Mouse (Mus musculus) kidney, postnatal 4 days (tissue): Measurements from ENCODE around the gene Fam69a.
"Not testable (repeated sequence)": the region's sequence is repeated elsewhere in the genome, so short reads cannot be mapped to it uniquely, and the experiment has no call there.

Source experiments
- DNase-seq, 2 experiments: peaks; one replicate each; pipeline ENCODE4 v3.0.0; 2021; ENCODE audit warnings: mixed read lengths in 2 of 2

Fam69a gene

GRCm38 (mm10) chr5:107943526-107943925 lies 43.4 kb downstream of the Fam69a start:
- no peak for DNase-seq

DNA sequence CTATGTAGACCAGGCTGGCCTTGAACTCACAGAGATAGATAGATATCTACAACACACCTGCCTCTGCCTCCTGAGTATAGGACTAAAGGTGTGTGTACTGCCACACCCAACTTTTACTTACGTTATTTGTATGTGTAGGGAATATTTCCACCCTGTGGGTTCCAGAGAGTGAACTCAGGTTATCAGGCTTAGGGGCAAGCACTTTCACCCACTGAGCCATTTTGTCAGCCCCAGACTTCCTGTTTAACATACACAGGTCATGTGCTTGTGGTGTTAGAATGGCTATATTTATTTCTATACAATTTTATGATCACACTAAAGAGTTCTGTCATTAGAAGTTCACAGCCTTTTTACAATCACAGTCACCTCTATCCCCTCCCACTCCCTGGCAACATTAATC lies 43.9 kb downstream of the Fam69a start:
- DNase-seq = no peak

- peak in 1 of 2 experiments; percentile 46 for DNase-seq
These were observed 45.7 kb downstream of the Fam69a start for GRCm38 (mm10) chr5:107941222-107941621.

GRCm38 (mm10) chr5:107939701-107940100 lies 47.2 kb downstream of the Fam69a start:
- DNase-seq = no peak

DNA sequence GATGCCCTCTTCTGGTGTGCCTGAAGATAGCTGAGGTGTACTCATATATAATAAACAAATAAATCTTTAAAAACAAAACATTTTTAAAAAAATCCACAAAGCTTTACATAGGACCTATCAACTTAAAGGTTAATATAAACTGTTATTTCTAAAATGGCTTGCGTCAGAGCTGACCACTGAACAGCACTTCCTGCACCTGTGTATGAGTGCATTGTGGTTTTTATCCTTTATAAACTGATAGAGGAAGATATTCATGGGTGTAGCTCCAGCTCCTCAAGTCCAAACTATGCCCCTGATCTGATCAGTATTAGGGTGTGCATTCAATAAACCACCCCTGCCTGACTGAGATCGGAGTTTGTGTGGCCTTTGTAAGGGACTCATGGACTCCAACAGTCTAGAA lies 48.0 kb downstream of the Fam69a start:
- DNase-seq = no peak

- not testable (repeated sequence) for DNase-seq
These were observed 48.4 kb downstream of the Fam69a start for GRCm38 (mm10) chr5:107938483-107938882.

- no peak for DNase-seq
These were observed 50.1 kb downstream of the Fam69a start for GRCm38 (mm10) chr5:107936625-107937389.

- DNase-seq = no peak
These were observed 51.9 kb downstream of the Fam69a start for GRCm38 (mm10) chr5:107934770-107935543.

- DNase-seq = no peak
These were observed 53.5 kb downstream of the Fam69a start for GRCm38 (mm10) chr5:107933202-107933974.

GRCm38 (mm10) chr5:107932556-107932955 lies 54.3 kb downstream of the Fam69a start:
- DNase-seq = no peak

DNA sequence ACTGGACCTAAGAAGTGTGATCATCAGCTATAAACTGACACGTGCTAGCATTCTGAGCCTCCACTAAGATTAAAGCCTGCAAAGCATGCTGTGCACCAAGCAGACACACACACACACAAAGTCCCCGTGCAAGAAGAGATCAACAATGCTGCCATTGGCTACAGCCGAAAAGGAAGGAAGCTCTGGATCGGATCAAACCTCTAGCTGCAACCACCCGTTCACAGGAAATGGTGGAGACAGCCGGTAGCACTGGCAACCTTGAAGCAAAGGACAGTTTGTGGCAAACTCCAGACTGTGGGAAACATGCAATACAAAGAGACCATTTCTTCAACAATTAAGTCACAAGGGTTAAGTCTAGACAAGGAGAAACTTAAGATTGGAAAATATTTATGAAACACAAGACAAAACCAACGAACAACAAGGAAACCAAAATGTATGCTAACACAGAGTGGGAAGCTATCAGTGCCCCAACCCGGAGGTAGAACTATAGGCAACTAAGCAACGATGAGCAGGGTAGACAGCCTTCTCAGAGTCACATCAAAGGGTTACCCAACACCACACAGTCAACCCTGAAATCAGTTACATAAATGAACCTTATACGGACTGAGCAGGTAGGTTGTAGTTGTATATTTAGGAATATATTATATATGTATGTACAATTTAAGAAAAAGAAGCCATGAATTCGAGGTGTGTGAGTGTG lies 60.2 kb downstream of the Fam69a start:
- no peak for DNase-seq

DNA sequence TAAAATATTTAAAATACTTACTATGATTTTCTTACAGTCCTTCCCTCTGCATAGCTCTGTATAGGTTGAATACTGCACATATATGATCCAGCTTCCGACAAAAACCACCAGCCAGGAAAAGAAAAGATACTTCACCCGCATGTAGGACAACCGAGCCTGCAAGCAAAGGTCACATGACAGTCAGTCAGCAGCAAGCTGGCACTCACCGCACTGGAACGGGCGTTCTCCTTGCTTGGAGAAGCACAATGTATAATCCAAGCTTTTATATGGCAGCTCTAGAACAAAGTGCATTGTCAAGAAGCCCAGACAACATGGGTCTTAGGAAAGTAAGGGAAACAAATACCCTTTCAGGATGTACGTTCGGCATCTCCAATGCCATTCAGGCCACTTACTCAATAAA lies 62.3 kb downstream of the Fam69a start:
- DNase-seq = no peak

- no peak for DNase-seq
These were observed 64.0 kb downstream of the Fam69a start for GRCm38 (mm10) chr5:107922836-107923235.

DNA sequence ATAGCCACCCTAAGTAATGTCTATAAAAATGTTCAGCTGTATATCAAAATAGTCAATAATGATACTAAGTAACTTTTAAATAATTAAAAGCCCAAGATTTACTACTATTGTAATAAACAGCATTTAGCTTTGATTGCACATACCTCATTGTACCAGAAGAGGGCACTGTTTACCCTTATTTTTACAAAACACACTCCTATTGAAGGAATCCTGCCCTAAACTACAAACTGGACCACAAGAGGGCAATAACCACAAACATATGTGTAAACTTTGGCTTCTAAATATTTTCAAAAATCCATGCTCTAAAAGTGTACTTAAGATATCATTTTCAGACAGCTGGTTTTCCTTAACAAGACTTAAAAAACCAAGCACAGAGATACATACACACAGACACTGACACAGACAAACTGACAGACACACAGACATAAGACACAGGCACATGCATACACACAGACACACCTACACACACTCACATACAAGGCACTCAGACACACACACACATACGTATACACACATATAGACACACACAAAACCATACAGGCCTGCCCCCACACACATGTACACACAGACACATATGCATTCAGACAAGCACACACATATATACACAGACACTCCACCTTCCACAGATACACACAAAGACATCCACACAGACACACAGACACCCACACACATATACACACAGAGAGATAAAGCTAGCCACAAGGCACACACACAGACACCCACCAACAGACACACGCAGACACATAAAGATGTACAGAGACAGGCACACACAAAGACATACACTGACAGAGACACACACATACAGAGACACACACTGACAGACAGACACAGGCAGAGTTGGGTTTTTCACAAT lies 65.3 kb downstream of the Fam69a start:
- DNase-seq = no peak

DNA sequence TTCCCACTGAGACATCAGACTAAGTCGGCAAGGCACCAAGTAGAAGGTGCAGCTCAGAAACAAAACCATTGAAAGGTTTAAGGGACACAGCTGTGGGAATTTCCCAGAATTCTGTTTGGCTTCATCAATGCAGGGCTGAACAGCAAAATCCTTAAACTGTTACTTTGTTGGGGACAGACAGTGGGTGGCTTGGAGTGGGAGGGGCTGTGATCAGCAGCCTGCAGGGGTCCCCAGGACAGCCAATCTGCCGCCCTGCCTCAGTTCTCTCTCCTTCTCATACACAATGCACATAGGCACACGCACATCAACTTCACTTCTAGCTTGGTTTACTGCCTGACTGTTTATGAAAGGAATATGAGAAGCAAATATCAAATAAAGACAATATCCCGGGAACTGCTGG lies 71.6 kb downstream of the Fam69a start:
- DNase-seq = no peak

GRCm38 (mm10) chr5:107911012-107911411 lies 75.9 kb downstream of the Fam69a start:
- DNase-seq = no peak

- DNase-seq = no peak
These were observed 76.7 kb downstream of the Fam69a start for GRCm38 (mm10) chr5:107910084-107910616.

GRCm38 (mm10) chr5:107909668-107910067 lies 77.2 kb downstream of the Fam69a start:
- no peak for DNase-seq

GRCm38 (mm10) chr5:107908514-107909110 lies 78.3 kb downstream of the Fam69a start:
- DNase-seq = no peak

DNA sequence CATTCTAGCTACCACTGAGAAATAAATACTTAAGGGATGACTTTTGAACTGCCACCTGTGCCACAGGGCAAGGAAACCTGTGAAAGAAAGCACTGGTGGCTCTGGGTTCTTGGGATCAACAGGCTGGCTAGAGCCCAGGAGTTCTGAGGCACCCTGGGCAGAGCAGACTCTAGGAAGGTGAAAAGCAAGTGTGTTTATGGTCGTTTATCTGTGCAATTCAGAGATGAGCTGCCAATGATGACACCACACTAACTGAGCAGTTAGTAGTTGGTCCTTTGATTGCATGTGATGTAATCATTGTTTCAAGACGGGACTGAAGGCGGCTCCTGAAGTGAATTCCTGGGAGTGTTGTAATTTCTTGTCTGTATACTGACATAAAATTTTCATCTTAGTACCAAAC lies 82.6 kb downstream of the Fam69a start:
- DNase-seq = no peak

GRCm38 (mm10) chr5:107901014-107901615 lies 85.8 kb downstream of the Fam69a start:
- DNase-seq = no peak
